Mouse (Mus musculus): ENCODE measurements at regions not wholly inside any gene's neighbourhood (a gene's known extent, or its start where the extent isn't known, plus 50 kb on each side); places are given as distances from the start of the nearest gene placed in this dataset.

DNA sequence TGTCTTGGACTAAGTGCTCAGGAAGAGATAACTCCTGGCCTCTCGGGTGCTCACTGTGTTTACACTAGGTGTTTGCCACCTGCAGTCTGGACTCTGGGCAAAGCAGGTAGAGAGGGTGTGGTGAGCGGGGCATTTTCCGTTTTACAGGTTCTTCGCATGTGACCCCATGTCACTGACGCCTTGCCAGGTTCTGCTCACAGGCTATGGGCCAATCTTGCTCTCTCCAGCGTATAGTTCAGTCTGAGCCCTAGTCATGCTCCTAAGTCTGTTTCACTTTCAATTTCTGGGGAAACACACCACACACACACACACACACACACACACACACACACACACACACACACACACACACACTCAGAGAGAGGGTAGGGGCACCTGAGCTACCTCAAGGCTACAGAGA is 112.4 kb upstream of the Parp11 start:
- peaks cover 27% of the 10 kb centered on the region for H3K4me1 ChIP-seq (ENCODE audit: control insufficient read depth, insufficient read depth, low read length)
- H3K4me3 ChIP-seq (ENCODE audit: insufficient read depth, low read depth, low read length), result no peak overlapping the region
- TF ChIP-seq POLR2A (IDR thresholded peaks at IDR 0.05; ENCODE audit: insufficient read depth, low read depth, low read length) (no peak), CTCF (IDR thresholded peaks at IDR 0.05; ENCODE audit: insufficient read depth, low read depth, low read length) (no peak)
- WGBS, result 93% methylated on average over 6 of the region's 6 CpGs
- H3K27ac ChIP-seq (ENCODE audit: insufficient read depth, low read depth, low read length), result no peak overlapping the region

GRCm38 (mm10) chr6:127335462-127335886 is 111.2 kb upstream of the Parp11 start:
- WGBS, result 71% methylated on average over 7 of the region's 7 CpGs
- Histone ChIP-seq H3K4me1 (ENCODE audit: control insufficient read depth, insufficient read depth, low read length) (peaks cover 20% of the 10 kb centered on the region), H3K27ac (ENCODE audit: insufficient read depth, low read depth, low read length) (no peak overlapping the region), H3K4me3 (ENCODE audit: insufficient read depth, low read depth, low read length) (no peak overlapping the region)
- TF ChIP-seq CTCF (IDR thresholded peaks at IDR 0.05; ENCODE audit: insufficient read depth, low read depth, low read length) (no peak), POLR2A (IDR thresholded peaks at IDR 0.05; ENCODE audit: insufficient read depth, low read depth, low read length) (no peak)

DNA sequence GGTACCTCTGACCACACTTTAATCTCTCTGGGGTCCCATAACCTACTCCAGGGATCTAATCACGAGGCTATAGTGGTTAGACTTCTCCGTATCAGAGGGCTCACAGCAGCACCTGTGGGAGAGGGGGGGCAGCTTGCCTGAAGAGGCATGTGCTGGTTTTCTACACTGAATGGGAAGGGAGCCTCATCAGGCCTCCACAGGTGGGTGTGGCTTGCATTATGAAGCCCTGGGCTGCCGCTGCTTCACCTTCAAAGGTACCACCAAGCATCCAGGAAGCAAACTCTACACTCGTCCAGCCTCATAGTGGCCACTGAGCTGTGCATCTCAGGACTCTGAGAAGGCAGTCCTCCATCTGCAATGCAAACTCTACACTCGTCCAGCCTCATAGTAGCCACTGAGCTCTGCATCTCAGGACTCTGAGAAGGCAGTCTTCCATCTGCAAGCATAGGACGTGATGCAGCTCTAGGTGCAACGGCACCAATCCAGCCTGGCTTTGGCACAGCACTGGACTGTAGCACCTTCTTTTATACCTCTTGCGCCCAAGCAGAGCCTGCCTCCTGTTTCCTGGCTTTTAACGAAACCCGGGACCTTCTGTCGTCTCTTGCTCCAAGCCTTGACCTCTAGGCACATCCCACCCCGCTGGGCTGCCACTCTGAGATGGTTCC is 110.5 kb upstream of the Parp11 start:
- TF ChIP-seq CTCF (IDR thresholded peaks at IDR 0.05; ENCODE audit: insufficient read depth, low read depth, low read length) (no peak), POLR2A (IDR thresholded peaks at IDR 0.05; ENCODE audit: insufficient read depth, low read depth, low read length) (no peak)
- WGBS, result 72% methylated on average over 12 of the region's 12 CpGs
- peaks cover 15% of the 10 kb centered on the region for H3K4me1 ChIP-seq (ENCODE audit: control insufficient read depth, insufficient read depth, low read length)
- H3K4me3 ChIP-seq (ENCODE audit: insufficient read depth, low read depth, low read length), result no peak overlapping the region
- H3K27ac ChIP-seq (ENCODE audit: insufficient read depth, low read depth, low read length), result no peak overlapping the region

DNA sequence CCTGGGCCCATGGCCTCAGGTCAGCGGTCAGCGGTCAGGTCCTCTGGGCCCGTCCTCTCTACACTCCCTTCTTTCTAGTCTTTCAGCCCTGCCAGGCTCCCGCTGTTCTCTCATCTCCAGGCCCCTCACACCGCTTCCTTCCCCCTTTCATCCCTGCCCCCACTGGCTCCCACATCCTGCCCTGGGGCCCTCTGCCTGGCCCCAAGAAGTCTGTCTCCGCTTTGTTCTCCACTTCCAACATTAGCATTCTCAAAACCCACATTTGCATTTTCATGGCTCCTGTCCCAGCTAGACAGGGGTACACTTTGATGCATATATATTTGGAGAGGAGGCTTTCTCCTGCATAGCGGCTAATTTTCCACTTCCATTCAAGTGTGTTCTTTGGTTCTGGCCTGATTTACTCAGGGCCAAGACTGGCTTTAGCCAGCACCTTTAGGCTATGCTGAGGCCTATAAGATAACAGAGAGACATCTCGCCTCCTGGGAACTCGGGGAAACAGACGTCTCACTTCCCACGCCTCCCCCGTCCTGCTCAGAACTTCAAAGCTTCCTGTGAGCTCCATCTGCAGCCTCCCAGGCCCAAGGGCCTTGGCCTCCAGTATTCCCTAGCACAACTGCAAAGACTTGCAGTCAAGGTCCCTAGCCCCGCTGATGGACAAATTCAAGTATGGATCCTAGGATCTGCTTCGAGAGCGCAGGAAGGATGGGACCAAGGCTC is 109.8 kb upstream of the Parp11 start:
- Histone ChIP-seq H3K27ac (ENCODE audit: insufficient read depth, low read depth, low read length) (no peak overlapping the region), H3K4me3 (ENCODE audit: insufficient read depth, low read depth, low read length) (no peak overlapping the region), H3K4me1 (ENCODE audit: control insufficient read depth, insufficient read depth, low read length) (peaks cover 13% of the 10 kb centered on the region)
- WGBS, result 53% methylated on average over 15 of the region's 15 CpGs
- TF ChIP-seq POLR2A (IDR thresholded peaks at IDR 0.05; ENCODE audit: insufficient read depth, low read depth, low read length) (no peak), CTCF (IDR thresholded peaks at IDR 0.05; ENCODE audit: insufficient read depth, low read depth, low read length) (no peak)

DNA sequence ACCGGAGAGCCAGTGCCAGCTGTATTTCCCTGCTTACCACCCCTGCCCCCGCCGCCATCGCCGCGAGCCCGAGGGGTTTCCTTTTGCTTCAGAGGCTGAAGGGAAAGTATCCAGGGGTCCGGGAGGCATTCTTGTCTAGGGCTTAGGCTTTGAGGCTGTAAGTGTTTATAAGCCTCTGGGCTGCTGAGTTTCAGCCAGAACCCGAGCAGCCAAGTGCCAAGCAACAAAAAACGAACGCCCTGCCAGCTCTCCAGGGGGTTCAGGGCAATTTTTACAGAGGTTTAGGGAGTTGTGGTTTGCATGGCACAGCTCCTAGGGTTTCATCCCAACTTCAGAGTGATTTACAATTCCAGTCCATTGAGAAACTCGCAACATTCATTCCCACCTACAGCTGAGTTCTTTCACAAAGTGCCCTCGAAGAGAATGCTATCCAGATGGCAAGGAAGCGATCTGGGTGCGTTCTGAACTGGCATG is 109.2 kb upstream of the Parp11 start:
- no peak for TF ChIP-seq POLR2A (IDR thresholded peaks at IDR 0.05; ENCODE audit: insufficient read depth, low read depth, low read length)
- TF ChIP-seq CTCF (IDR thresholded peaks at IDR 0.05; ENCODE audit: insufficient read depth, low read depth, low read length), result no peak
- Histone ChIP-seq H3K27ac (ENCODE audit: insufficient read depth, low read depth, low read length) (no peak overlapping the region), H3K4me3 (ENCODE audit: insufficient read depth, low read depth, low read length) (no peak overlapping the region), H3K4me1 (ENCODE audit: control insufficient read depth, insufficient read depth, low read length) (peaks cover 13% of the 10 kb centered on the region)
- 30% methylated on average over 15 of the region's 15 CpGs for WGBS

- no peak overlapping the region for H3K4me3 ChIP-seq (ENCODE audit: insufficient read depth, low read depth, low read length)
- 36% methylated on average over 6 of the region's 6 CpGs for WGBS
- no peak overlapping the region for H3K27ac ChIP-seq (ENCODE audit: insufficient read depth, low read depth, low read length)
- TF ChIP-seq POLR2A (IDR thresholded peaks at IDR 0.05; ENCODE audit: insufficient read depth, low read depth, low read length), result no peak
- TF ChIP-seq CTCF (IDR thresholded peaks at IDR 0.05; ENCODE audit: insufficient read depth, low read depth, low read length), result no peak
- H3K4me1 ChIP-seq (ENCODE audit: control insufficient read depth, insufficient read depth, low read length), result peaks cover 13% of the 10 kb centered on the region
These were observed 108.2 kb upstream of the Parp11 start for GRCm38 (mm10) chr6:127338412-127338811.

DNA sequence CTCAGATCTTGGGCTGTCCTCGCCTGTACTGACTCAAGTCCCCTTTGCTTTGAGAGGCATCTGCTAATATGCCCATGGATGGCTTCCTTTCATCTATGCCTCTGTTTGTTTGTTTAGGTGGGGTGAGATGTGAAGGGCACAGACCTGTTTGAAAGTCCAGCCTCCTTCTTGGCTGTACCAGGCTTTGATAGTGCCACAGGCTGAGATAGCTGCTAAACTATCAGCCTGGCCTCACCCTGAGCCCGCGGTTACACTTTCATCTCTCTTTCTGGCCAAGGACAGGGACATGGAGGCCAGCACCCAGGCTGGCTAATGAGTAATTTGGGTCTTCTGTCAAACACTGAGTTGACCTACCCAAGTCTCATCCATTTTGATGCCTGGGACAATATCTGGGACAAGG is 105.0 kb upstream of the Parp11 start:
- H3K4me1 ChIP-seq (ENCODE audit: control insufficient read depth, insufficient read depth, low read length), result peaks cover 7% of the 10 kb centered on the region
- no peak overlapping the region for H3K27ac ChIP-seq (ENCODE audit: insufficient read depth, low read depth, low read length)
- 98% methylated on average over 3 of the region's 3 CpGs for WGBS
- TF ChIP-seq CTCF (IDR thresholded peaks at IDR 0.05; ENCODE audit: insufficient read depth, low read depth, low read length) (no peak), POLR2A (IDR thresholded peaks at IDR 0.05; ENCODE audit: insufficient read depth, low read depth, low read length) (no peak)
- no peak overlapping the region for H3K4me3 ChIP-seq (ENCODE audit: insufficient read depth, low read depth, low read length)

- no peak overlapping the region for H3K4me3 ChIP-seq (ENCODE audit: insufficient read depth, low read depth, low read length)
- TF ChIP-seq POLR2A (IDR thresholded peaks at IDR 0.05; ENCODE audit: insufficient read depth, low read depth, low read length) (no peak), CTCF (IDR thresholded peaks at IDR 0.05; ENCODE audit: insufficient read depth, low read depth, low read length) (no peak)
- H3K27ac ChIP-seq (ENCODE audit: insufficient read depth, low read depth, low read length), result no peak overlapping the region
- 83% methylated on average over 9 of the region's 9 CpGs for WGBS
- no peaks in the 10 kb centered on the region for H3K4me1 ChIP-seq (ENCODE audit: control insufficient read depth, insufficient read depth, low read length)
These were observed 97.8 kb upstream of the Parp11 start for GRCm38 (mm10) chr6:127348770-127349409.
